Mouse (Mus musculus) kidney, postnatal 10 days (tissue): ENCODE data around the gene Creb5.

Source experiments
- DNase-seq: peaks from one replicate; pipeline ENCODE4 v3.0.0; 2021; ENCODE audit warnings: mixed read lengths

Creb5 gene

GRCm38 (mm10) chr6:53445862-53446460 lies 158.9 kb downstream of the Creb5 start:
- no peak for DNase-seq

GRCm38 (mm10) chr6:53447479-53447878 lies 160.4 kb downstream of the Creb5 start:
- DNase-seq: no peak

GRCm38 (mm10) chr6:53448317-53448870 lies 161.3 kb downstream of the Creb5 start:
- DNase-seq: no peak

- DNase-seq: peak; percentile 53
These were observed 162.5 kb downstream of the Creb5 start for GRCm38 (mm10) chr6:53449437-53450173.

GRCm38 (mm10) chr6:53450494-53450893 lies 163.4 kb downstream of the Creb5 start:
- DNase-seq: no peak

GRCm38 (mm10) chr6:53452240-53452639 lies 165.2 kb downstream of the Creb5 start:
- no peak for DNase-seq

- DNase-seq: no peak
These were observed 168.4 kb downstream of the Creb5 start for GRCm38 (mm10) chr6:53455442-53455841.

GRCm38 (mm10) chr6:53456111-53456510 lies 169.0 kb downstream of the Creb5 start:
- no peak for DNase-seq

GRCm38 (mm10) chr6:53459995-53460747 lies 173.1 kb downstream of the Creb5 start:
- DNase-seq: no peak

GRCm38 (mm10) chr6:53461056-53461455 lies 174.0 kb downstream of the Creb5 start:
- no peak for DNase-seq

- DNase-seq: no peak
These were observed 175.0 kb downstream of the Creb5 start for GRCm38 (mm10) chr6:53461775-53462770.

- DNase-seq: no peak
These were observed 175.7 kb downstream of the Creb5 start for GRCm38 (mm10) chr6:53462802-53463201.

GRCm38 (mm10) chr6:53463261-53463813 lies 176.3 kb downstream of the Creb5 start:
- no peak for DNase-seq

- DNase-seq: no peak
These were observed 182.1 kb downstream of the Creb5 start for GRCm38 (mm10) chr6:53469204-53469603.

- DNase-seq: no peak
These were observed 182.6 kb downstream of the Creb5 start for GRCm38 (mm10) chr6:53469703-53470102.

GRCm38 (mm10) chr6:53470559-53470958 lies 183.5 kb downstream of the Creb5 start:
- peak; percentile 51 for DNase-seq

- no peak for DNase-seq
These were observed 184.0 kb downstream of the Creb5 start for GRCm38 (mm10) chr6:53470999-53471591.

GRCm38 (mm10) chr6:53472751-53473150 lies 185.7 kb downstream of the Creb5 start:
- no peak for DNase-seq

GRCm38 (mm10) chr6:53477501-53477900 lies 190.4 kb downstream of the Creb5 start:
- no peak for DNase-seq

GRCm38 (mm10) chr6:53490917-53491316 lies 203.8 kb downstream of the Creb5 start:
- DNase-seq: no peak

GRCm38 (mm10) chr6:53491331-53491730 lies 204.3 kb downstream of the Creb5 start:
- no peak for DNase-seq
